Mouse (Mus musculus): ENCODE results near the gene Bpifa6.

- TF ChIP-seq CTCF (IDR thresholded peaks at IDR 0.05; ENCODE audit: low read depth): peak; percentile 76
- TF ChIP-seq EP300 (IDR thresholded peaks at IDR 0.05; ENCODE audit: low read depth): no peak
Observed at GRCm38 (mm10) chr2:153953836-153954235, 20.9 kb upstream of the Bpifa6 start.

Data from liver, postnatal 0 days (tissue).